Mouse (Mus musculus): ENCODE results near the gene Trim2. TPM values are rescaled to one million over a fixed set of nuclear protein-coding genes. Genes with fewer than 3 reads are reported as not detected.

The Trim2 gene
- total RNA-seq, 4 experiments from 2014 or later = 42.9 to 87.2 (median 60.4) TPM

DNA sequence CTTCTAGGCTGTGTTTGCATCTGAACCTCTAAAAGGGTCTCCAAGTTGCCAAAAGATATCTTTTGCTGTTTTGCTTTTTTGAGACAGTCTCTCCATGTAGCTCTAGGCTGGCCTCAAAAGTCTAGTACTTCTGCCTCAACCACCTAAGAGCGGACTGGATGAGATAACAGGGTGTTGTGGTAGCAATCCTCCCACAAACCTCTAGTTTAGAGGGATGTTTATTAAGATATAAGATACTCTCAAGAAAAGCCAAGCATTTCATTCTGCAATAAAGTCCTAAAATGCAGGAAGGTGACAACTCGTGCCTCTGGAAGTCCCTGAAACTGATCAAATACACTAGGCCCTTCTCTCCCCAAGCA is 52.2 kb downstream of the Trim2 start:
- DNase-seq = no peak

GRCm38 (mm10) chr3:84253655-84254519 is 52.8 kb downstream of the Trim2 start:
- no peak for DNase-seq

DNA sequence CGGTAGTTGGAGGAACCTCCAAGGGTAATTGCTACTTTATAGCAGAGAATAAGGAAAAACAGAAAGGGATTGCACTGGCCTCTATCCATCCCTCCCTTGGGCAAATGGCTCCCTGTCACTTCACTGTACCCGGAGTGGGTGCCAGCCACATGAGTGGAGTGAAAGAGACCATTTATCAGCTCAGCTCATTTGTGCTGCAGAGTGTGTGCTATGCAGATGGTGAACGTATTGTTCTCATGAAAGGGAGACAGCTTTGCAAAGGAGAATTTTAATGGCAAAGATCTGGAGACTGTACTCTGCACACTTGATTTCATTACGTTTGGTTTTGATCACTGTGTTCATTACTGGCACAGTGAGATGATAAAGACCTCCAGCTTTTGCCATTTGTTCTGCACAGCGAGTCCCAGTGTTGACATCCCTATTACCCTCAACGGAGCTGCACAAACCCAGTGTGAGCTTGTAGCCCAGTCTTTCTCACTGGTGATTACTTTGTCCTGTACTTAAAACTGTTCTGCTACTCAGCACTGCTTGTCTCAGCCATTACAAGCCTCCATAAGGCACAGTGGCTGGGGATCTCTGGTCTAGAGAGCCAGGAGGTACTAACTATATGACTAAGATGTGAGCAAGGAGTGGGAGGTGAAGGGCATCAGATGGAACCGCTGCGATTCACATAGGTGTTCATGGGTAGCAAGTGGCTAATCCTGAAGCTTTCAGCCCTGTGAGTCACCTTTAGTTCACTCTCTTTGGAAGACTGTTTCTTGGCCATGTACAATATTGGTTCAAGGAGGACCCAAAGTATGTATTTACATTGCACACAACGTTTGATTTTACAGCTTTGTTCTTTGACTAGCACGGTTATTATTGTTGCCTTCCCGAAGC is 53.7 kb downstream of the Trim2 start:
- no peak for DNase-seq

GRCm38 (mm10) chr3:84251721-84252120 is 55.0 kb downstream of the Trim2 start:
- no peak for DNase-seq

DNA sequence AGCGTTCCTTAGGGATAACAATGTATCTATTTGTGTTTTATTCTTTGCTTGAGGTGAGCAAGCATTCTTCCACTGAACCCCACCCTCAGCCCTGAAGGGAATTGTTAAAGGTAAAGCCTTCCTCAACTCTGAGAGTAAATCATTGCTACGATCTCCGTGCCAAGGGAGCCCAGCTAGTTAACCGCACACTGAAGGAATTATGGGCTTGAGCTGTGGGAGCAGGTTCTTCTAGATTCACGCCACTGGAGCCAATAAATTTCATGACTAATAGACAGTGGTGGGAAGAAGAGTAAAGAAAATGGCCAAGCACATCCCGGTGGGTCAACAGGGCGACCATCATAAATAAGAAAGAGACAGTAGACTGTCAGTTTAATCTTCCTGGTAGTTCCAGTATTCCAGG is 56.4 kb downstream of the Trim2 start:
- DNase-seq = no peak

GRCm38 (mm10) chr3:84247789-84248188 is 58.9 kb downstream of the Trim2 start:
- no peak for DNase-seq

- no peak for DNase-seq
Observed at GRCm38 (mm10) chr3:84246421-84246861, 60.2 kb downstream of the Trim2 start.

GRCm38 (mm10) chr3:84243116-84243515 is 63.6 kb downstream of the Trim2 start:
- no peak for DNase-seq

DNA sequence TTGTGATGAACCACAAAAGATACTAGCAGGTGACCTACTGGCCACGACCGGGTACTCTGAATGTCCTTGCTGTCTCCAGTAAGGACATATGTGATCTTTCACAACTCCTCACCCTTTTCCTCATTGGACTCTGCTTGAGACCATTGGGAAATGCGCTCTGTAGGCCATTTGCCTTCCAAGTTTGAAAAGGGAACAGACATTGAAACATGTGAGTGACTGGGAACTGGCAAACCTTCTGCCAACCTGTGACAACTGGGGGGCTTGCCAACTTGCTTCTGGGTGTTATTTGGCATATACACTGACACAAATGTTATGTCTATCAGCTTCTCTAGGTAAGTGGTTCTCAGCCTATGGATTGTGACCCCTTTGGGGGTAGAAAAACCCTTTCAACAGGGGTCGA is 64.2 kb downstream of the Trim2 start:
- DNase-seq = no peak

GRCm38 (mm10) chr3:84241098-84241497 is 65.6 kb downstream of the Trim2 start:
- DNase-seq = no peak

- no peak for DNase-seq
Observed at GRCm38 (mm10) chr3:84235420-84236304, 71.0 kb downstream of the Trim2 start.

DNA sequence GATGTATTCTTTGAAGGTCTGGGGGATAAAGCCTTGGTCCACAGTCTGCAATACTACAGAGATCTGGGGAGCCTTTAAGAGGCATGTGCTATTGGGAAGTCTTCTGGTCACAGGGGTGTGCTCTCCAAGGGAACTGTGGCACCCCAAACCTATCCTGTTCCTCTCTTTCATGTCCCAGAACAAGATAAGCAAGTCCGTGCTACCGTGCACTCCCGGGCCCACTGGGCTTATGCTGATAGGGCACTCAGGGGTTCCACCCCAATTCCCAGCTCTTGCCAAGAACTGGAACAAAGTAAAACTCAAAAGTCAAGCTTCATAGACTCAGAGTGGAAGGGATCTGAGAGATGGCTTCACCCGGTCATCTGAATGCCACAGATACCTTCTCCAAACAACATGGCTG is 72.1 kb downstream of the Trim2 start:
- DNase-seq = no peak

DNA sequence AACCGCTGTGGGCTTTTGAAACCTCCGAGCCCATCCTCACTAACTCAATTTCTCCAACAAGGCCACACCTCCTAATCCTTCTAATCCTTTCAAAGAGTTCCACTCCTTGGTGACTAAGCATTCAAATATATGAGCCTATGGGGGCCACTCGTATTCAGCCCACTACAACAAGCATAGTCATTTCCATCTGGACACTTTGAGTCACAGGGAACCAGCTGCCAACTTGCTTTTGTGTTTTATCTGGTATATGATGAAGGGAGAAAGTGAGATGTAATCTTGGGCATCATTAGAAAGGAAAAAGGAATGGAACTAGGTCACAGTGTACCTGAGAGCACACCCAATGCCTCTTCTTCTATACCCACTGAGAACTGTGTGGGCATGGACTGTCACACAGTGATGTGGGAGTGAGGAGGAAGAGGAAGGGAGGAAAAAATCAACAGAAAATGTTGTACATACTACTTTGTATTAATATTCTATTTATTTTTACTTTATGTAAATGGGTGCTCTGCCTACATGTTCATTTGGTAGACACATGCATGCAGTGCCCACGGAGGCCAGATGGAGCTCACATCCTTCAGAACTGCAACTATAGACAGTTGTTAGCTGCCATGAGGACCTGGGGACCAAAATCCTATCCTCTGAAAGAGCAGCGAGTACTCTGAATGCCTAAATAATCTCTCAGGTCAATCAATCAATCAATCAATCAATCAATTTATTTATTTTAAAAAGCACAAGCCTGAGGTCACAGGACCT is 72.8 kb downstream of the Trim2 start:
- no peak for DNase-seq

- no peak for DNase-seq
Observed at GRCm38 (mm10) chr3:84232312-84232711, 74.4 kb downstream of the Trim2 start.

DNA sequence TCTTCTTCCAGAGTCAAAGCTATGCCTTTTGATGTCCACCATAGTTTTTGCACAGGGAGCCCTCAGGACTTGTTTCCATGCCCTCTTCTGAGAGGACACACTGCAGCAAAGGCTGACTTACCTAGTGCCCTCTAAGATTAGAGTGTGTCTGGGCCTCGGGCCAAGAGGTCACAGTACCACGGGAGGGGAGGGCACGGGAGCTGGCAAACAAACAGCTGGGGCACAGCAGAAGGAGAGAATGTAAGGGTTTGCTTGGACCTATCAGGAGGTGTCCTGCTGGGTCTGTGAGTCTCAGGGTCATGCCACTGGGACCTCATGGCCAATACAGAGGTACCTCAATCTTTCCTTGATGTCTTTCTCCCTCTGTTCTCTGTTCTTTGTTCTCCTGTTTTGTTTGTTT is 75.7 kb downstream of the Trim2 start:
- DNase-seq = peak; percentile 50

DNA sequence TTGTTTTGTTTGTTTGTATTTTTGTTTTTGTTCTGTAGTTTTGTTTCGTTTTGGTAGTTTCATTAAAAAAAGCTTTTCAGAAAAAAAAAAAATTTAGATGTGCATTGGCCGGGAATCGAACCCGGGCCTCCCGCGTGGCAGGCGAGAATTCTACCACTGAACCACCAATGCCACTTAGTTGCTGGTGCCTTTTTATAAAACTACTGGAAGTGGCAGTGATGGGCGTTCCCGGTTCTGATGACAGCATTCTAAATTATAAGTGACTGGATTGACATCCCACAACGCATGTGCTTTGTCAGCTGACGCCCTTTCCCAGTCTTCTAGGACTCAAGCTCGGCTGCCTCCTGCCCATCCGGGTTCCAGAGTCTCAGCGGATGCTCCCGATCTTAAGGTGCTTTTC is 77.8 kb downstream of the Trim2 start:
- DNase-seq = no peak

DNA sequence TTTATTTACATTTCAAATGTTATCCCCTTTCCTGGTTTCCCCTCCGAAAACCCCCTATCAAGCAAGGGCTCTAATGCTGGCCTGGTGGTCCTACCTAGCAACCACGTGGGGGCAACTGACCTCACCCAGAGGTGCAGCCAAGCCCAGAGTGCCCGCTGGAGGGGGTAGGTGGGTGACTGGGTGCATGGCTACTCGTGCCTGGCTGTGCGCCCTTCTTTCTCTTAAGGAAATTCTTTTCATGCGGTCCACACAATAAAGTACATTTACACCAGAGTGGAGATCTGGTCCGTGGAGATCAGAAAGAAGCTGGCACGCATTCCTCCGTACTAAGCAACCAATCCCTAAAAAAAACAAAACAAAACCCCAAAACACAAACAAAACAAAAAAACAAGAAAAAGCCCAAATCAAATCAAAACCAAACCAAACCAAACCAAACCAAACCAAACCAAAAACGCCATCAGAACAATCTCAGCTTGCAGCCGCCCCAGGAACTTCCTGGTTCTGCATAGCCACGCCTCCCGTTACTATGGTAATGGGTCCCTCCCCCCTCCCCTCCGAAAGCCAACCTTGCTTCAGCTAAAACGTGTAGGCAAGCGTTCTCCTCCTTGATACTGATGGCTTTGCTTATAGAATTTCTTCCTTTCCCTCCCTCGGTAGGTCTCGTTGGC is 78.3 kb downstream of the Trim2 start:
- peak; percentile 32 for DNase-seq

- no peak for DNase-seq
Observed at GRCm38 (mm10) chr3:84227628-84228027, 79.0 kb downstream of the Trim2 start.

GRCm38 (mm10) chr3:84224982-84225381 is 81.7 kb downstream of the Trim2 start:
- no peak for DNase-seq

DNA sequence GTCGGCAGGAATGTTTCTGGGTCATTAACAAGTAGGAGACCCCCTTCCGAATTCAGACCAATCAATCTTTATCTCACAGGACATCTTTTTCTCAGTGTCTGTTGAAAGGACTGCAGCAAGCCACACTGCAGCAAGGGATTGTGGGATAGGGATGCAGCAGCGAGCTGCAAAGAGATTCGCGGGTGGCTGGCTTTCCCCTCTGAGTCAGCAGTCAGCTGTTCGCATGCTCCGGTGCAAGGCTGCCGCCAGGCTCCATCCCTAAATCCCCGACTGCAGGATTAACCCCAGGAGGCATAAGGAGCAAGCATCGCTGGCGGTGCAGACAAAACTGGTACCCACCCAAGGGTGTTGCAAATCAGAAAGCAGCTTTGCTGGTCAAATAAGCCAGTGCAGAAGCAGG is 85.9 kb downstream of the Trim2 start:
- peak; percentile 62 for DNase-seq

DNA sequence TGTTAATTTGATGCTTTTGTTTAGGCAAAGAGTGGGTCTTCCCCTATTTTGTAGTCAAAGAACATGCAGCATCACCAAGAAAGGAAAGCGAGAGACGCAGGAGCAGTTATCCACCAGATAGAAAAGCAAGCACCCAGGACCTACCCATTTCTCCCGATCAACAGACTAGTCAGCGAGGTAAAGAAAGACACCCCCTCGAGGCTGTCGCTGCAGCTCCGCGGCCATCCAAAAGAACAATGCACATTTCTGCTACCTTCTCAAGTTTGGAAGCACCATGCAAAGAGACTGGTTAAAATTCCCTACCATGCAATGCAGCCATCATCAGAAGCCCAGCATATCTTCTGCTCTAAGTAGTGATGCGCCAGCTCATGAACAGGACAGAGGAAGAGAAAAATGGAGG is 86.4 kb downstream of the Trim2 start:
- no peak for DNase-seq

Data from adrenal gland, adult 8-10 months (tissue).